Mouse (Mus musculus) neutrophil, adult 59 days (primary cell): ENCODE results near the gene Tex13a. TPM values are rescaled to one million over a fixed set of nuclear protein-coding genes. Genes with fewer than 3 reads are reported as not detected.

Experiments used
- total RNA-seq, 2 experiments: library from RNA; stranded (reverse); gene quantifications; 1 replicate in 1 of 2; 2 replicates in 1 of 2; pipeline ENCODE4 v1.2.4; 2023

Tex13a gene
- not detected for total RNA-seq

GRCm38 (mm10) chrX:138209480-138209879, at the start of gene Tex13a:
TSS of gene Tex13a (minus strand) at chrX:138209580.

